Mouse (Mus musculus) heart, postnatal 14 days (tissue): ENCODE results near the gene Sdr9c7. TPM values are rescaled to one million over a fixed set of nuclear protein-coding genes. Genes with fewer than 3 reads are reported as not detected.
"Not testable (repeated sequence)": the region's sequence is repeated elsewhere in the genome, so short reads cannot be mapped to it uniquely, and the experiment has no call there.

ENCODE experiments used
- DNase-seq, 2 experiments: peaks; one replicate each; pipeline ENCODE4 v3.0.0; 2021 to 2022
- intact Hi-C: fragments of 180-260 bp; cut with DNase I; formaldehyde crosslinking; loops from one replicate; pipeline ENCODE4 v1.15.1; 2025
- long read RNA-seq, 2 experiments: library from polyadenylated mRNA; stranded (forward); transcript quantifications; one replicate each; pipeline ENCODE4 v2.0.0; 2021
- total RNA-seq, 2 experiments: library from RNA; stranded (reverse); gene quantifications; 2 replicates each; pipeline ENCODE4 v1.2.3; 2021

Sdr9c7 gene
- under 1 TPM in 1 of 2 experiments, not detected in 1; 0.07 TPM for total RNA-seq
- long read RNA-seq, experiment 1 = 0 reads
- long read RNA-seq, experiment 2 = 0 reads

GRCm38 (mm10) chr10:127898218-127898617 is at the start of gene Sdr9c7:
Gene Sdr9c7 (plus strand): TSS chr10:127898518.
- intact Hi-C loops = no loop called here
- no peak for DNase-seq

- intact Hi-C loops = no loop called here
- no peak for DNase-seq
Measured at GRCm38 (mm10) chr10:127849628-127850027, 48.7 kb upstream of the Sdr9c7 start, which contains the start of gene Rdh19. Gene Rdh19 (plus strand): TSS chr10:127849928.

- intact Hi-C loops = no loop called here
Measured at GRCm38 (mm10) chr10:127856376-127856775, 41.9 kb upstream of the Sdr9c7 start.

GRCm38 (mm10) chr10:127864931-127865330 is 33.4 kb upstream of the Sdr9c7 start:
- intact Hi-C loops = no loop called here
- no peak for DNase-seq

More at GRCm38 (mm10) chr10:127856376-127856775, 41.9 kb upstream of the Sdr9c7 start:
- no peak for DNase-seq

GRCm38 (mm10) chr10:127866232-127866631 is 32.1 kb upstream of the Sdr9c7 start, which contains the start of gene Rdh16f2:
Gene Rdh16f2 (plus strand): TSS chr10:127866474.
- intact Hi-C loops = no loop called here
- DNase-seq = no peak

GRCm38 (mm10) chr10:127872484-127872883 is 25.8 kb upstream of the Sdr9c7 start:
- no peak for DNase-seq
- intact Hi-C loops = no loop called here

GRCm38 (mm10) chr10:127877681-127878080 is 20.6 kb upstream of the Sdr9c7 start:
- no peak for DNase-seq
- intact Hi-C loops = no loop called here

- DNase-seq = no peak
- intact Hi-C loops = no loop called here
Measured at GRCm38 (mm10) chr10:127878262-127879057, 19.9 kb upstream of the Sdr9c7 start.

- no peak for DNase-seq
- intact Hi-C loops = no loop called here
Measured at GRCm38 (mm10) chr10:127879155-127879688, 19.1 kb upstream of the Sdr9c7 start.

GRCm38 (mm10) chr10:127881041-127881440 is 17.3 kb upstream of the Sdr9c7 start:
- intact Hi-C loops = no loop called here
- no peak for DNase-seq

GRCm38 (mm10) chr10:127886551-127886950 is 11.8 kb upstream of the Sdr9c7 start:
- intact Hi-C loops = no loop called here
- no peak for DNase-seq

- no peak for DNase-seq
Measured at GRCm38 (mm10) chr10:127886971-127887370, 11.3 kb upstream of the Sdr9c7 start.

GRCm38 (mm10) chr10:127888605-127889004 is 9.7 kb upstream of the Sdr9c7 start, which contains the start of gene Rdh7:
Gene Rdh7 (minus strand): TSS chr10:127888817.
- intact Hi-C loops = no loop called here
- no peak for DNase-seq

More at GRCm38 (mm10) chr10:127886971-127887370, 11.3 kb upstream of the Sdr9c7 start:
- intact Hi-C loops = no loop called here

GRCm38 (mm10) chr10:127891481-127891880 is 6.8 kb upstream of the Sdr9c7 start:
- DNase-seq = no peak
- intact Hi-C loops = no loop called here

GRCm38 (mm10) chr10:127893163-127894022 is 4.9 kb upstream of the Sdr9c7 start:
- DNase-seq, intact Hi-C loops: not testable (repeated sequence)

- no peak for DNase-seq
- intact Hi-C loops = no loop called here
Measured at GRCm38 (mm10) chr10:127896705-127897104, 1.6 kb upstream of the Sdr9c7 start.

GRCm38 (mm10) chr10:127897506-127897905 is 812 bp upstream of the Sdr9c7 start:
- intact Hi-C loops = no loop called here
- DNase-seq = no peak

- intact Hi-C loops = no loop called here
- no peak for DNase-seq
Measured at GRCm38 (mm10) chr10:127899783-127900182, 1.5 kb downstream of the Sdr9c7 start.

- intact Hi-C loops = no loop called here
- DNase-seq = no peak
Measured at GRCm38 (mm10) chr10:127901751-127902150, 3.4 kb downstream of the Sdr9c7 start.

GRCm38 (mm10) chr10:127903116-127903515 is 4.8 kb downstream of the Sdr9c7 start:
- intact Hi-C loops = no loop called here
- DNase-seq = no peak
